Mouse (Mus musculus) liver, embryonic 14.5 days (tissue): ENCODE measurements around the gene Hrg. TPM values are rescaled to one million over a fixed set of nuclear protein-coding genes. Genes with fewer than 3 reads are reported as not detected.

Source experiments
- ATAC-seq: fragments of 200-750 bp; cut with Nextera tagmentation; 2 replicates; pipeline ENCODE4 v1.8.0; 2017; ENCODE audit warnings: moderate number of reproducible peaks, mild to moderate bottlenecking, moderate library complexity; ENCODE audit not compliant: insufficient read depth
- DNase-seq, 3 experiments: peaks; one replicate each; pipeline ENCODE4 v3.0.0-alpha.2; 2012 to 2013; ENCODE audit warnings: low read depth in 3 of 3, low spot score in 3 of 3
- H3K27ac ChIP-seq: fragments of 300-500 bp; sonication (generic); 2 replicates; pipeline ENCODE4 v1.5.1; 2014; ENCODE audit warnings: moderate library complexity, mild to moderate bottlenecking, control low read depth, inconsistent platforms
- H3K27me3 ChIP-seq: fragments of 300-500 bp; sonication (generic); 2 replicates; pipeline ENCODE4 v1.6.1; 2014; ENCODE audit warnings: mild to moderate bottlenecking, low read length, moderate library complexity; ENCODE audit not compliant: control insufficient read depth, insufficient read depth
- H3K36me3 ChIP-seq: fragments of 300-500 bp; sonication (generic); replicated peaks from 2 replicates; pipeline ENCODE4 v1.6.1; 2014; ENCODE audit warnings: low read depth; ENCODE audit not compliant: control insufficient read depth, insufficient read depth
- H3K4me1 ChIP-seq, 2 experiments: fragments of 200-500 bp in 1 of 2; fragments of 300-500 bp in 1 of 2; sonication (generic) in 1 of 2; replicated peaks; 2 replicates each; pipeline ENCODE4 v1.6.1; 2012 to 2014; ENCODE audit warnings: antibody characterized with exemption in 1 of 2, inconsistent platforms in 1 of 2, low read length in 1 of 2; ENCODE audit not compliant: control insufficient read depth in 2 of 2, insufficient read depth in 2 of 2
- H3K4me2 ChIP-seq: fragments of 300-500 bp; sonication (generic); 2 replicates; pipeline ENCODE4 v1.6.1; 2014; ENCODE audit warnings: low read depth, mild to moderate bottlenecking, control low read depth, moderate library complexity
- H3K4me3 ChIP-seq, 2 experiments: fragments of 200-500 bp in 1 of 2; fragments of 300-500 bp in 1 of 2; sonication (generic) in 1 of 2; 2 replicates each; pipeline ENCODE4 v1.5.1; 2012 to 2014; ENCODE audit warnings: low read depth in 2 of 2, low read length in 2 of 2, mild to moderate bottlenecking in 2 of 2, control low read depth in 1 of 2, inconsistent platforms in 1 of 2, moderate library complexity in 1 of 2; ENCODE audit not compliant: insufficient read depth in 1 of 2
- H3K9ac ChIP-seq: fragments of 300-500 bp; sonication (generic); replicated peaks from 2 replicates; pipeline ENCODE4 v1.6.1; 2014; ENCODE audit warnings: mild to moderate bottlenecking, control low read depth, moderate library complexity
- H3K9me3 ChIP-seq: fragments of 300-500 bp; sonication (generic); 2 replicates; pipeline ENCODE4 v1.6.1; 2016; ENCODE audit warnings: low read length, mixed read lengths; ENCODE audit not compliant: control insufficient read depth
- CTCF ChIP-seq: IDR thresholded peaks from 2 replicates; pipeline ENCODE4 v1.5.1; 2016; ENCODE audit warnings: antibody characterized with exemption, low read depth, control low read depth
- EP300 ChIP-seq: IDR thresholded peaks from 2 replicates; pipeline ENCODE4 v1.6.1; 2016; ENCODE audit warnings: antibody characterized with exemption, low read depth
- WGBS: fragments of 180-500 bp; shearing (Covaris S2); extraction: QIAGEN DNeasy Blood & Tissue Kit; methylation state at CpG from one replicate; pipeline ENCODE4 v1.1.7; 2014; ENCODE audit not compliant: insufficient replicate concordance; 5-methylcytosine and 5-hydroxymethylcytosine counted together
- polyA plus RNA-seq, 2 experiments: library from polyadenylated mRNA; depleted of rRNA in 1 of 2; stranded (reverse) in 1 of 2; unstranded in 1 of 2; fragments of >200 nt; fragmentation: Nextera tagmentation in 1 of 2; extraction: Ambion mirVana in 1 of 2; gene quantifications; 2 replicates each; pipeline versions ENCODE4 v1.2.1 to v1.2.3; 2012 to 2014

Hrg gene
- 0.16 and 0.28 TPM in 2 replicates for polyA plus RNA-seq (2012; rRNA removed)
- polyA plus RNA-seq (2014; fragmentation: Nextera tagmentation; extraction: Ambion mirVana): 0.71 and 1.0 TPM in 2 replicates

DNA sequence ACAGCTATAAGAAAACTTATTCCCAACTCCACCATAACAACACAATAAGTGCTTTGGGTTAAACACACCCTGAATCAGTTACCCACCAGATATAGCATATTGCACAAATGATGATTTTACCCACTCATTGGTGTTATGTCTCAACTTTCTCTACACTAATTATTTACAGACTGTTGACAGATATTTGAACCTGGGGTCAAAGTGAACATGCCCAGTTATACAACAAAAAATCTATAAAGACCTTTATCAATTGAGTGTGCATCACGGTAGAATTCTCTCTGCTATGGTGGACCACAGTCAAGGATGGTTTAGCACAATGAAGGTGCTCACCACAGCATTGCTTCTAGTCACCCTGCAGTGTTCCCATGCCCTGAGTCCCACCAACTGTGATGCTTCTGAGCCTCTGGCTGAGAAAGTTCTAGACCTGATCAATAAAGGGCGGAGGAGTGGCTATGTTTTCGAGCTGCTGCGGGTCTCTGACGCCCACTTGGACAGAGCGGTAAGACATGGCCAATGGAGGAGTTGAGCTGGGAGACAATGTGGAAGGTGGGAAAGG is at the start of gene Hrg:
Hrg (plus strand) TSS at position 233 of the 556 bp plus-strand sequence.
- H3K36me3 ChIP-seq: no peaks in the 10 kb centered on the region
- H3K4me1 ChIP-seq: no peaks in the 10 kb centered on the region
- H3K9ac ChIP-seq: no peak within 1 kb of the TSS
- H3K9me3 ChIP-seq: no peaks in the 10 kb centered on the region
- H3K4me2 ChIP-seq: no peak within 1 kb of the TSS
- no peak within 1 kb of the TSS for H3K4me3 ChIP-seq
- DNase-seq (no peak), ATAC-seq (no peak)
- H3K27me3 ChIP-seq: no peaks in the 10 kb centered on the region
- no peak for TF ChIP-seq CTCF
- no peak for TF ChIP-seq EP300
- H3K27ac ChIP-seq: no peak within 1 kb of the TSS
- 64% methylated on average over 6 of the region's 6 CpGs for WGBS

DNA sequence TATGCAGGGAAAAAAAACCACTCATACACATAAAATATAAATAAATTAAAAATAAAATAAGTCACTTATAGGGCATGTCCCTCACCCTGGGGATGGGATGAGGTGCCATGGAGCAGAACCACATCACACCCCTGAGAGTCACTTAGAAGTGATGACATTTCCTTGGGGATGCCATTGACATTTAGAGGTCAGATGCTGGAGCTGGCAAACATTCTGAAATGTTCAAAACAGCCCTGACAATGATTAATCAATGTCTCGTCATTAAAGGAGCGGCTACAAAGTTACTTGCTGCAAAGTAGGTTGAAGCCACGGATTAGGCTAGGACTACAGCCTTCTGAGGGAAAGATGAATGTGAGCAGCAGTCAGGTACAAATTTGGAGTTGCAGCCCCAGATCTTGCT is 49.5 kb upstream of the Hrg start:
- H3K36me3 ChIP-seq: no peaks in the 10 kb centered on the region
- no peak for TF ChIP-seq CTCF
- TF ChIP-seq EP300: no peak
- no peak overlapping the region for H3K4me2 ChIP-seq
- no peaks in the 10 kb centered on the region for H3K27me3 ChIP-seq
- ATAC-seq (no peak), DNase-seq (no peak)
- H3K4me1 ChIP-seq: peaks cover 0 to 2% of the 10 kb centered on the region in 2 experiments; a peak in 1 of 4 replicates
- no peak overlapping the region for H3K9ac ChIP-seq
- no peak overlapping the region for H3K27ac ChIP-seq
- no peaks in the 10 kb centered on the region for H3K9me3 ChIP-seq
- 48% methylated on average over 3 of the region's 3 CpGs for WGBS
- no peak overlapping the region for H3K4me3 ChIP-seq

DNA sequence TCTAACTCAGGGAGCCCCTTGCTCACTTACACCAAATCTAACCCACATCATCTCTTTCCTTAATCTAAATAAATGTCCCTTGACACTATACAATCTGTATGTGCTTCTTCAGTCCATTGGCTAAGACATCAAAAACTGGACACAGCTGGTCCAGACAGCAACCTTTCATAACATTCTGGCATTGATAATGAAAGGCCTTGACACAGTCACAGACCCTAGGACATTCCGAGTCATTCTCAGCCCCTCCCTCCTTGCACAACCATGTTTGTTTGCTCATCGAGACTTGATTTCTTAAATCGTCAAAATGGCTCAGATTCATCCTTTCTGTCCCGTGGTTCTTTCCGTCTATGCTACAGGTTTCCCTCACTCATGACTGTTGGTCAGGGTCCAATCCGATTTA is 41.6 kb upstream of the Hrg start:
- Histone ChIP-seq H3K4me2 (no peak overlapping the region), H3K36me3 (no peaks in the 10 kb centered on the region), H3K27ac (no peak overlapping the region), H3K9me3 (no peaks in the 10 kb centered on the region), H3K4me3 (no peak overlapping the region), H3K4me1 (no peaks in the 10 kb centered on the region), H3K9ac (no peak overlapping the region), H3K27me3 (no peaks in the 10 kb centered on the region)
- WGBS: 71% methylated on average over 6 of the region's 6 CpGs
- DNase-seq: no peak
- TF ChIP-seq EP300 (no peak), CTCF (no peak)
- ATAC-seq: no peak

DNA sequence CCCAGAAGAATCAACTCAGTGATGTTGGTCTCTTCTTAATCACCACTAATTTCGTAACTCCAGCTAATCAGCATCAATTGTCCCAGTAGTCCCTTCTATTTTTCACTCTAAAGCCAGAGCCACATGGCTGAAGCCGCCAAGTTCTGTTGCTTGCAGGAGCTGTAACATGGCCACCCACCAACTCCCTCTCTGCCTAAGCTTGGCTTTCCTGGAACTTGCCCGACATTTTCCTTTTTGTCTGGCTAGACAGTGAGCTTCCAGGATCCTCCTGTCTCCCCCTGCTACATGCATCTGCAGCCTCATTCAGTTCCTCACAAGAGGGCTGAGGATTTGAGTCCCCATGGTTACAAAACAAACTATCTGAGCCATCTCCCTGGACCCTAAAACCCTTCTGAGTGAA is 38.9 kb upstream of the Hrg start:
- Histone ChIP-seq H3K4me3 (no peak overlapping the region), H3K27ac (no peak overlapping the region), H3K36me3 (no peaks in the 10 kb centered on the region), H3K4me2 (no peak overlapping the region), H3K4me1 (no peaks in the 10 kb centered on the region), H3K9me3 (no peaks in the 10 kb centered on the region), H3K27me3 (no peaks in the 10 kb centered on the region), H3K9ac (no peak overlapping the region)
- DNase-seq (no peak), ATAC-seq (no peak)
- 59% methylated on average over 3 of the region's 3 CpGs for WGBS
- TF ChIP-seq EP300: no peak

DNA sequence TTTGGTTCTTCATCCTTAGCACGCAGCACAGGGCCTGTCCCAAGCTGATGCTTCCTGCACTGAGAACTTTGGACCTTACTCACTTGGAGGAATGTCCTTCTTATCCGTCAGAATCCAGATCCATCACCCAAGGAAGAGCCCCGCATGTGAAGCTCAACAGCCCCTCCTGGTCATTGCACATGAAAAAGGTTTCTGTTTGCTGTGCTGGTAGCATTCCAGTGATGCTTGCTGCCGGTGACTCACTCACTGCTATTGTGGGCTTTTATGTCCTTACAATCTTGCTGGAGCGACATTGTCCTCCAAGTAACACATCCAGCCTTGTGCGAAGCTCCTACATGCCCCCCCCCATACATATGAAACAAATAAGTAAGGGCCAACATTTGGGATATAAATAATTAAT is 38.0 kb upstream of the Hrg start:
- H3K27me3 ChIP-seq: no peaks in the 10 kb centered on the region
- TF ChIP-seq CTCF (no peak), EP300 (no peak)
- H3K27ac ChIP-seq: no peak overlapping the region
- no peak for DNase-seq
- no peak for ATAC-seq
- H3K9ac ChIP-seq: no peak overlapping the region
- H3K4me1 ChIP-seq: no peaks in the 10 kb centered on the region
- no peaks in the 10 kb centered on the region for H3K9me3 ChIP-seq
- 66% methylated on average over 6 of the region's 6 CpGs for WGBS
- no peaks in the 10 kb centered on the region for H3K36me3 ChIP-seq
- no peak overlapping the region for H3K4me2 ChIP-seq
- H3K4me3 ChIP-seq: no peak overlapping the region
